Mouse (Mus musculus) cortical plate, adult 2 months (tissue): ENCODE measurements around the gene Ulk1. TPM values are rescaled to one million over a fixed set of nuclear protein-coding genes. Genes with fewer than 3 reads are reported as not detected.
"Not testable (repeated sequence)": the region's sequence is repeated elsewhere in the genome, so short reads cannot be mapped to it uniquely, and the experiment has no call there.

Experiments
- H3K27ac ChIP-seq: fragments of 200-500 bp; 2 replicates; pipeline ENCODE4 v1.5.1; 2012; ENCODE audit warnings: low read length, control low read depth, inconsistent platforms; ENCODE audit not compliant: insufficient read depth
- H3K4me1 ChIP-seq: fragments of 200-500 bp; 2 replicates; pipeline ENCODE4 v1.6.1; 2011; ENCODE audit warnings: low read length; ENCODE audit not compliant: control insufficient read depth, insufficient read depth
- H3K4me3 ChIP-seq: fragments of 200-500 bp; 2 replicates; pipeline ENCODE4 v1.5.1; 2011; ENCODE audit warnings: mild to moderate bottlenecking, low read length, control low read depth; ENCODE audit not compliant: insufficient read depth
- CTCF ChIP-seq: fragments of 200-500 bp; IDR thresholded peaks from 2 replicates; pipeline ENCODE4 v1.5.1; 2011; ENCODE audit warnings: mild to moderate bottlenecking, control low read depth, low read length; ENCODE audit not compliant: insufficient read depth; ENCODE audit errors: extremely low read depth
- POLR2A ChIP-seq: fragments of 200-500 bp; IDR thresholded peaks from 2 replicates; pipeline ENCODE4 v1.6.1; 2011; ENCODE audit warnings: mild to moderate bottlenecking, low read length, control low read depth; ENCODE audit not compliant: insufficient read depth; ENCODE audit errors: extremely low read depth
- polyA plus RNA-seq: library from polyadenylated mRNA; depleted of rRNA; stranded (reverse); fragments of >200 nt; gene quantifications from 2 replicates; pipeline ENCODE4 v1.2.3, GENCODE M21; 2012

Gene Ulk1
- polyA plus RNA-seq, 1 experiment: 56.4 TPM

DNA sequence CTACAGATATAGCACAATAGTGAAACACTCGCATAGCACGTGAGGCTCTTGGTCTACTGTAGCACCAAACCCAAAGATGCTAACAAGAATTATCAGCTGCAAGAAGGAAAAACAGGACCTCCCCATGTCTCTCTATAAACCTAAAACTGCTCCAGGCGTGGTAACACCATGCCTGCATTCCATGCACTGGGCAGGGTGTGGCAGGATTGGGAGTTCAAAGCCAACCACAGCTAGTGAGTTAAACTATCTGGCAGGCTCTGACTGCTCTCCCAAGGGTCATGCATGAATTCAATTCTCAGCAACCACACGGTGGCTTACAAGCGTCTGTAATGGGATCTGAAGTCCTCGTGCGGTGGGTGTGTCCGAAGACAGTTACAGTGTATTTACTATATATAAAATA, 26.7 kb downstream of the Ulk1 start:
- TF ChIP-seq POLR2A (no peak), CTCF (no peak)
- Histone ChIP-seq H3K27ac (no peak overlapping the region), H3K4me1 (no peaks in the 10 kb centered on the region), H3K4me3 (no peak overlapping the region)

DNA sequence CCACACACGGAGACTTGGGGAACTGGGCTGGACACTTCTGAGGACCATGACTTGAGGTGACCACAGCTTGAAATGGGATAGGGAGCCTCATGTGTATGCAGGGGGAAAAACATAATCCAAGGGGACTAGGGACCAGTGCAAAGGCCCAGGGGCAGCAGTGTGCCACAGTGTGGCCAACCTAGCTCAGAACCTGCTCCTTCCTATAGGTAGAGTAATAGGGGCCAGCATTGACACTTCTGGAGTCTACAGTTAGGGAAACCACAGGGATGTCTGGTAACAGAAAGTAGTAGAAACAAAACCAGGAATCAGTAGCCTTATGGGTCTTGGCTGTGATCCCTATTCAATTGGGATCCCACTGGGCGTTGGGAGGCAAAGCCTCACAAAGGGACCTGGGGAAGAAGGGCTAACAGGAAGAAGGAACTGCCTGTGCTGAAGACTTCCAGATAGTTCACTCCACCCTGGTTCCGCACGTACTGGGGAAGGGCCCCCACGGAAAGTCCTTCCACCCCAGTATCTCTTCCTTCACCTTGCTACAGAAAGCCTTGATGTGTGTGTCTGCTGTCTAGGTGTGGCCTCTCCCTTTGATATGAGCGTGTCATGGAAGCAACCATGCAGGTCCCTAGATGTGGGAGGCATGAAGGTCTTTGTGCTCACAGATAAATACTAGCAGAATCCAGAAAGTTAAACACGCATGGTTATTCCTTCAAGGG, 28.2 kb downstream of the Ulk1 start:
- TF ChIP-seq CTCF: no peak
- TF ChIP-seq POLR2A: no peak
- Histone ChIP-seq H3K27ac (no peak overlapping the region), H3K4me3 (no peak overlapping the region), H3K4me1 (no peaks in the 10 kb centered on the region)

DNA sequence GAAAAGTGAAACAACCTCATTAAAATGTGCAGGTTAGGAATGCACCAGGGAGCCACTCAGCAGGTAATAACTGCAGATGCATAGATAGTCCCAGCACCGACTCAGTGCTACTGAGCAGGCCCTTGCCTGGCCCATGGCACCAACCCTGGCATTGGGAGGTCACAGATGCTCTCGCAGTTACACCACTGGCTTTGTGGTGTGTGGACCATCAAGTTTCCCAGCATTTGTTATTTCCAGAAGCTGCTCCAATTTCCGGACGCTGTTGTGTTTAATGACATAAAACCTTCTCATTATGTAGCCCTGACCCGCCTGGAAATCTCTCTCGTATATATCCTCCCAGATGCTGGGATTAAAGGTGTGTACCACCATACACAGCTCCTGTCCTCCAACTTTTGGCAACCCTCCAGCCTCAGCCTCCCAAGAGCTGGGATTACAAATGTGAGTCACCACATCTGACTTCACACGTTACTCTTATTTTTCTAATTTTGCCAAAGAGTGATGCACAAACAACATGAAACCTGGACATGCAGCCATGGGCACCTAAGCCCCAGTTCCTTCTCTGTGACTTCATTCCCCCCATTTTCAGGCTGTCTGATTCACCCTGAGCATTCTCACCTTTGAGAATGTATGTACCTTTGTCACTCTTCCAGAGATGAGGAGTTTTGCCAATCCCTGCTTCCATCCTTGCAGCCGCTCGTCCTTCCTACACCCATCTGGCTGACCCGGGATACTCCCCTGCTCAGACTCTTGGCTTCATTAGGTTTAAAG, 29.0 kb downstream of the Ulk1 start:
- TF ChIP-seq POLR2A (no peak), CTCF (no peak)
- H3K27ac ChIP-seq: peak overlapping the region; percentile 18; the same call in 1 of the 2 replicates

DNA sequence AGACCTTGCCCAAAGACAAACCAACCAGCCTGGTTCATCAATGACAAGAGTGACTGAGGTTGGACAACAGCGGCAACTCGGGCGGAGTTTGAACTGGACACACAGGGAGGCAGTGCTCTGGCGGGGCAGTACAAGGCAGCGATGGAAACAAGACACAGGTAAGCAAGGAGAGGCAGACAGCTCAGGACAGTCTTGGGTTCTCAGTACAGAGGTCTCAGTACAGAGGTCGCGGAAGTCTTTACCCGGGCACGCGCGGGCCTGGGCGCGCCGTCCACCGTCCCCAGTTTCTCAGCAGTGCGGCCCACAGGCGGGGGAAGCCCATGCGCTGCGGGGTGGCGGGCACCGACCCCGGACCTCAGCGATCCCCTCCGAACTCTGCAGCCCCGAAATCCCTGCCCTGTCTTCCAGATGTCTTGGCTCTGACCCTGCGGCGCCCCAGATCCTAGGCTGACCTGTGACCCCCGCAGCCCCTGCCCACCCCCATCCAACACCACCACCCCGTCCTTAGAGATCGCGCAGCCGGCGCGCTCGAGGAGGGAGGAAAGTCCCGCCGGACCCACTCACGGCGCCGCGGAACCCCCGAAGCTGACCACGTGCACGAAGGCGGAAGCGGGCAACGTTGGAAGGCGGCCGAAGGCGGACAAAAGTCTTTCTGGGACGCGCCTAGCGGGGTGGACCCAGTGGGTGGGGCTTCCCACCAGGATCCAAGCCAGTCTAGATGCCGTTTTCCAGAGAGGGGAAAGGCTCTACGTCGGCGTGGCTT, 29.7 kb downstream of the Ulk1 start, which contains the start of gene Pus1:
Gene Pus1 (minus strand): TSS at position 662 of the 763 bp plus-strand sequence.
- no peaks in the 10 kb centered on the region for H3K4me1 ChIP-seq
- H3K4me3 ChIP-seq: peak within 1 kb of the TSS; percentile 64
- TF ChIP-seq CTCF: no peak
- peak; percentile 61 for TF ChIP-seq POLR2A
- H3K27ac ChIP-seq: peak within 1 kb of the TSS; percentile 18; the same call in 1 of the 2 replicates

More for the DNA sequence above, 29.0 kb downstream of the Ulk1 start:
- Histone ChIP-seq H3K4me1 (no peaks in the 10 kb centered on the region), H3K4me3 (peak overlapping the region; percentile 64)

- no peaks in the 10 kb centered on the region for H3K4me1 ChIP-seq
- no peak for TF ChIP-seq POLR2A
- no peak for TF ChIP-seq CTCF
- no peak overlapping the region for H3K27ac ChIP-seq
- peak overlapping the region; percentile 64 for H3K4me3 ChIP-seq
These were observed 30.5 kb downstream of the Ulk1 start for GRCm38 (mm10) chr5:110779276-110779997.

GRCm38 (mm10) chr5:110778263-110778662, 31.6 kb downstream of the Ulk1 start:
- TF ChIP-seq POLR2A: no peak
- no peak for TF ChIP-seq CTCF
- Histone ChIP-seq H3K4me3 (no peak overlapping the region), H3K4me1 (no peaks in the 10 kb centered on the region), H3K27ac (no peak overlapping the region)

- TF ChIP-seq CTCF (no peak), POLR2A (no peak)
- Histone ChIP-seq H3K4me1 (no peaks in the 10 kb centered on the region), H3K4me3 (no peak overlapping the region), H3K27ac (no peak overlapping the region)
These were observed 33.8 kb downstream of the Ulk1 start for GRCm38 (mm10) chr5:110776141-110776540.

DNA sequence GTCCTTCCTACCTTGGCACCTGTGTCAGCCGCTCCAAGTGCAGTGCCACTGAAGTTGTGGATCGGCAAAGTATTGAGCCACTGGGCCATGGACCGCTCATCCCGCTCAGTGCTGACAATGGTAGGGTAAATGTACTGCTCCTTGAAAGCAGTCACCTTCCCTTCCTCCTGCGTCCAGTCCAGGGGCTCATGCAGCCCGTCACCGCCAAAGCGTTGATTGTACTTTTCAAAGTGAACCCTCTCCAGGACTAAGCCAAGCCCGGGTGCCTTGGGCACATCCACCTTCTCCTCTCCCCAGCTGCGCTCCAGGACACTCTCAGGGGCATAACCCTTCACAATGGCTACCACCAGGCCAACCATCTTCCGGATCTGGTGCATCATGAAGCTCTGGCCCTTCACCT, 35.4 kb downstream of the Ulk1 start:
- Histone ChIP-seq H3K4me1 (no peaks in the 10 kb centered on the region), H3K4me3 (no peak overlapping the region), H3K27ac (no peak overlapping the region)
- no peak for TF ChIP-seq POLR2A
- no peak for TF ChIP-seq CTCF

DNA sequence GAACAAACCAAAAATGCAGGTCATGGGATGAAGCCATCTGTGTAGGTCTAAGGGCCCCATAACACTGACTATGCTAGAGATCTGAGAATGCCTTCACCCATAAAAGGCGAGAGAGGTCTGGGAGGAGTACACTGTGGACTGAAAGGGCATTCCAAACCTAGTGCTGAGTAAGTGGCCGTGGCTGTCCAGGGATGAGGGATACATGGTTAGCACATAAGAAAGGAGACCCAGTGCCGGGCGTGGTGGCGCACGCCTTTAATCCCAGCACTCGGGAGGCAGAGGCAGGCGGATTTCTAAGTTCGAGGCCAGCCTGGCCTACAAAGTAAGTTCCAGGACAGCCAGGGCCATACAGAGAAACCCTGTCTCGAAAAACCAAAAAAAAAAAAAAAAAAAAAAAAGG, 37.0 kb downstream of the Ulk1 start:
- H3K27ac ChIP-seq, H3K4me3 ChIP-seq, H3K4me1 ChIP-seq: not testable (repeated sequence)
